Mouse (Mus musculus) small intestine, adult 2 months (tissue): ENCODE results near the gene Tcta. TPM values are rescaled to one million over a fixed set of nuclear protein-coding genes. Genes with fewer than 3 reads are reported as not detected.
A peak's percentile ranks its signal among the peaks of the same experiment; 100 is the strongest.

ENCODE experiments used
- H3K27ac ChIP-seq: fragments of 200-500 bp; 2 replicates; pipeline ENCODE4 v1.5.1; 2012; ENCODE audit warnings: low read depth, low read length, control low read depth, inconsistent platforms; ENCODE audit not compliant: insufficient read depth
- H3K27me3 ChIP-seq: fragments of 200-500 bp; 2 replicates; pipeline ENCODE4 v1.6.1; 2012; ENCODE audit warnings: mild to moderate bottlenecking, moderate library complexity, low read length, inconsistent platforms; ENCODE audit not compliant: control insufficient read depth, insufficient read depth
- H3K36me3 ChIP-seq: fragments of 200-500 bp; 2 replicates; pipeline ENCODE4 v1.6.1; 2012; ENCODE audit warnings: mild to moderate bottlenecking, low read length, control low read depth, inconsistent platforms; ENCODE audit not compliant: control insufficient read depth, insufficient read depth
- H3K4me1 ChIP-seq: fragments of 200-500 bp; 2 replicates; pipeline ENCODE4 v1.6.1; 2012; ENCODE audit warnings: low read length, inconsistent platforms, mixed read lengths; ENCODE audit not compliant: control insufficient read depth, insufficient read depth, insufficient read length
- H3K4me3 ChIP-seq: fragments of 200-500 bp; 2 replicates; pipeline ENCODE4 v1.5.1; 2012; ENCODE audit warnings: low read depth, mild to moderate bottlenecking, control low read depth, inconsistent platforms, low read length, moderate library complexity
- CTCF ChIP-seq: fragments of 200-500 bp; IDR thresholded peaks from 2 replicates; pipeline ENCODE4 v1.5.1; 2012; ENCODE audit warnings: low read depth, mild to moderate bottlenecking, control low read depth, inconsistent platforms, low read length, moderate library complexity, mixed read lengths; ENCODE audit not compliant: insufficient replicate concordance, insufficient read length; ENCODE audit errors: extremely low read depth
- POLR2A ChIP-seq: fragments of 200-500 bp; IDR thresholded peaks from 2 replicates; pipeline ENCODE4 v1.6.1; 2012; ENCODE audit warnings: low read depth, mild to moderate bottlenecking, control low read depth, inconsistent platforms, low read length, moderate library complexity
- WGBS: fragments of 180-500 bp; shearing (Covaris S2); methylation state at CpG from one replicate; pipeline ENCODE4 v1.1.7; 2018; 5-methylcytosine and 5-hydroxymethylcytosine counted together
- polyA plus RNA-seq: library from polyadenylated mRNA; depleted of rRNA; stranded (reverse); fragments of >200 nt; gene quantifications from 2 replicates; pipeline ENCODE4 v1.2.3, GENCODE M21; 2012

Tcta gene
- polyA plus RNA-seq, 1 experiment, result 36.7 TPM

- Histone ChIP-seq H3K4me1 (peaks cover 27% of the 10 kb centered on the region; the same call in 1 of the 2 replicates), H3K27ac (peak overlapping the region; percentile 98), H3K36me3 (no peaks in the 10 kb centered on the region), H3K27me3 (no peaks in the 10 kb centered on the region), H3K4me3 (no peak overlapping the region)
- 20% methylated on average over 3 of the region's 3 CpGs for WGBS
- TF ChIP-seq POLR2A, result no peak
- no peak for TF ChIP-seq CTCF
Measured at GRCm38 (mm10) chr9:108343331-108343730, 37.4 kb upstream of the Tcta start.

DNA sequence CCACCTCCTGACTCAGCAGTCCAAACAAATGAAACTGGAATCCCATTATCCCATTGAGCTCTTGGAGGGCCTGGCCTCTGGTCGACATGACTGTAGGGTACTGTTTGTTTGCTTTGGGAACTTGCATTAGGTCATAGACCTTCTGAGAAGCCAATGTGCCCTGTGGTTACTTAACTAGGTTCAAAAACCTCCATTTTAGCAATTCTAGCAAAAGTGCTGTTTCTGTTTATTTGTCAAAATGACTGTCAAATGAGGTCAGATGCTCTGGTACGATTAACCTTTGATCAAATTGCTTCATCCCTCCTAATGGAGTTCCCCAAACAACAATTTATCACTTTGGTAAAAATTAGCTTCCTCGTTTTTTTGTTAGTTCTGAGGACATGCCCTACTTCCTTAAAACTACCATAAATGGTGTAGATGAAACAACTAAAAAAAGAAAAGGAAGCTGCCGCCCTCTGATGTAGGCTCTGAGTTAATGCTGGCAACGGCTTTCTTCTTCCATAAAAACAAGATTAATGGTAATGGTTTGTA lies 36.4 kb upstream of the Tcta start:
- TF ChIP-seq CTCF, result no peak
- no peak for TF ChIP-seq POLR2A
- no peak overlapping the region for H3K4me3 ChIP-seq
- peak overlapping the region; percentile 98 for H3K27ac ChIP-seq
- peaks cover 30% of the 10 kb centered on the region; the same call in 1 of the 2 replicates for H3K4me1 ChIP-seq
- WGBS, result 3% methylated on average over 5 of the region's 5 CpGs
- no peaks in the 10 kb centered on the region for H3K27me3 ChIP-seq
- H3K36me3 ChIP-seq, result peaks cover 3% of the 10 kb centered on the region

DNA sequence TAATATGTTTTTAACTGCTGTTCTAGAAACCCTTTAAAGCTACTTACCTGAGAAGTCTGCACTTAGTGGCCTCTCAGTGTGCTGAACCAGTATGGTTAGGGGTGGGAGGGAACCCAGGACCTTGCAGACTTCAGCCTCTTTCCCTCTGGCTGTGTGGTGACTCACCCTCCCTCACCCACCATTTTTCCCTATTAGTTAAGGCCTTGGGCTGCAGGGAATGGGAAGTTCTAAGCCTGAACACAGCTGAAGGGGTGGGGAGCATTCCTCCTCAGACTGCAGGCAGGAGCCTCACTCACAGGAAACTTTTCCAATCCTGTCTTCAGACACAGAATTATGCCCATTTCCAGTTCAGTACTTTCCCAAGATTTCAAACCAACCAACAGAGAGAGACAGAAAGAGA lies 35.8 kb upstream of the Tcta start:
- Histone ChIP-seq H3K27me3 (no peaks in the 10 kb centered on the region), H3K4me3 (no peak overlapping the region), H3K36me3 (peaks cover 3% of the 10 kb centered on the region), H3K4me1 (peaks cover 28% of the 10 kb centered on the region; the same call in 1 of the 2 replicates), H3K27ac (peak overlapping the region; percentile 98)
- no peak for TF ChIP-seq POLR2A
- no peak for TF ChIP-seq CTCF

GRCm38 (mm10) chr9:108341139-108341475 lies 35.1 kb upstream of the Tcta start:
- Histone ChIP-seq H3K4me3 (no peak overlapping the region), H3K27me3 (no peaks in the 10 kb centered on the region), H3K4me1 (peaks cover 27% of the 10 kb centered on the region; the same call in 1 of the 2 replicates), H3K36me3 (peaks cover 4% of the 10 kb centered on the region), H3K27ac (peak overlapping the region; percentile 98)
- WGBS, result 32% methylated on average over 5 of the region's 5 CpGs
- TF ChIP-seq CTCF, result no peak
- no peak for TF ChIP-seq POLR2A

DNA sequence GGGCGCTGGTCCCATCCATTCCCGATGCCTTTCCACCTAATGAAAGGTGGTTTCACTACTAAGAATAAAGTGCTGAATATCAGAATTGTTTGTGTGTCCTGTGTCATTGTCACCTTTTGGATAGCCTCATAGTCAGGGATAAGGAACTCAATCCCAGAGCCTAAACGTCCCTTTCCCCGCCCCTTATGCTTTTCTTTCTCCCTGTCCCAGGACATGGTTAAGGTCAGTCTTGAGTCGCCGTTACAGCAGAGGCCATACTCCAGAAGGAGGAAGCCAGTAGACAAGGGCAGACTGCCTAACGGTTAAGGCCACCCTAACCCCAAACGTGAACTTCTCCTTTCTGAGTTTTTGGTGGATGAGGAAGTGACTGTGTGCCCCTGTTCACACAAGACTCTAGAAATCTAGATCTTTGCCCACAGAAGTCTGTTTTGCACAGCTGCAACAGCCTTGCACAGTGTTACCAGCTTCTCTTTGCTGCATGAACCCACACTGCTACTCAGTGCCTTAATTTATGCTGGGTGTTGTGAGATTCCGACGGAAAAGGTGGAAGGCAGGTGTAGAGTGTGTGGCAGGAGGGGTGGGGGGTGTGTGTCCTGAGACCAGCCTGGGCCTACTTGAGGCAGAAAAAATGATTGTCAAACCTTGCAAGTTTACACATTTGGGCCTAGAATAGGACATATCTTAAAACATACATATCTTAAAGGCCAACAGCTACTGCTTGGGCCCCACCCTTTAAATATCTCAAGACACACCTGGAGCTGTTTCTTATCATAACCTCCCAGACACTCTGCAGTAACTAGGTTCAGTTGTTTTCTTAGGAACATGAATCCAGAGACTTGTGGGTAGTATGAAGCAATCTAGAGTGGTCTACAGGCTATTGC lies 34.5 kb upstream of the Tcta start:
- TF ChIP-seq CTCF (no peak), POLR2A (no peak)
- Histone ChIP-seq H3K36me3 (peaks cover 7% of the 10 kb centered on the region), H3K27ac (peak overlapping the region; percentile 98), H3K27me3 (no peaks in the 10 kb centered on the region), H3K4me1 (peaks cover 27% of the 10 kb centered on the region; the same call in 1 of the 2 replicates), H3K4me3 (peak overlapping the region; percentile 92)
- WGBS, result 16% methylated on average over 10 of the region's 10 CpGs

GRCm38 (mm10) chr9:108339886-108340257 lies 33.9 kb upstream of the Tcta start:
- Histone ChIP-seq H3K27me3 (no peaks in the 10 kb centered on the region), H3K4me1 (peaks cover 24% of the 10 kb centered on the region; the same call in 1 of the 2 replicates), H3K27ac (peak overlapping the region; percentile 98), H3K36me3 (peaks cover 13% of the 10 kb centered on the region), H3K4me3 (peak overlapping the region; percentile 92)
- 3% methylated on average over 20 of the region's 20 CpGs for WGBS
- TF ChIP-seq POLR2A (no peak), CTCF (no peak)

DNA sequence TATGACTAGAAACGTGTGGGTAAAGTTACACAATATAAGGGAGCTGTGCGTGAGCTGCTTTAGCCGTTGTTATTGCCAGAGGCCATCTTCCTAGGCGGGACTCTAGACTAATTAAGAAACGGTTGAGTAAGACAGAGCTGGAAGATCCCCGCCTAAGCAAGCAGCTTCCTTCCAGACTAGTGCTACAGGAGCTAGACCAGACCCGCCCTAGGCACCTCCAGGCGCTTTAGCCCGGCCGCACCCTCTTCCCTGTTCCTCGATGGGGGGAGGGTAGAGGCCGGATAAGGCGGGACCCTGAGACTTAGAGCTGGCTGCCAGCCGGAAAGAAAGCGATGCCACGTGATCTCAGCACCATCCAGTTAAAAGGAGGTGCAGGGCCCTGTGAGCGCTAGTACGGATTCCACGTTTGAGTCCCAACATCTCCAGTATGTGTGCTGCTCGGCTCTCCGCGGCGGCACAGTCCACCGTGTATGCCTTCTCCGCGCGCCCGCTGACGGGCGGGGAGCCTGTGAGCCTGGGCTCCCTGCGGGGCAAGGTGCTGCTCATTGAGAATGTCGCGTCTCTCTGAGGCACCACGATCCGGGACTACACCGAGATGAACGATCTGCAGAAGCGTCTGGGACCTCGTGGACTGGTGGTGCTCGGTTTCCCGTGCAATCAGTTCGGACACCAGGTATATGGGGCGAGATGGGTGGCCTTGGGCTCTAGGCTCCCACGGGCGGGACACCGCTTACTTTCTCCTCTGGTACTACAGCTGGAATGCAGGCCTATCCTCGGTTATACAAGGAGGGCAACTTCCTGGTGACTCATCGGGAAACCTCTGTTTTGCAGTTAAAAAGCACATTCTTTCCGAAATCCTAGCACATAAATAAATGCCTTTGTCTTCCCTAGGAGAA lies 33.2 kb upstream of the Tcta start, which contains the start of gene Gpx1:
Gene Gpx1, plus strand, starts transcription at position 18 of the 896 bp plus-strand sequence.
- H3K36me3 ChIP-seq, result peaks cover 19% of the 10 kb centered on the region
- H3K4me3 ChIP-seq, result peak within 1 kb of the TSS; percentile 92
- peak within 1 kb of the TSS; percentile 98 for H3K27ac ChIP-seq
- H3K4me1 ChIP-seq, result peaks cover 21% of the 10 kb centered on the region; the same call in 1 of the 2 replicates
- no peaks in the 10 kb centered on the region for H3K27me3 ChIP-seq
- WGBS, result under 1% methylated on average over 49 of the region's 49 CpGs
- TF ChIP-seq POLR2A, result peak; percentile 99
- TF ChIP-seq CTCF, result no peak
